Mouse (Mus musculus): ENCODE results near the gene Gapt.

Gapt gene

DNA sequence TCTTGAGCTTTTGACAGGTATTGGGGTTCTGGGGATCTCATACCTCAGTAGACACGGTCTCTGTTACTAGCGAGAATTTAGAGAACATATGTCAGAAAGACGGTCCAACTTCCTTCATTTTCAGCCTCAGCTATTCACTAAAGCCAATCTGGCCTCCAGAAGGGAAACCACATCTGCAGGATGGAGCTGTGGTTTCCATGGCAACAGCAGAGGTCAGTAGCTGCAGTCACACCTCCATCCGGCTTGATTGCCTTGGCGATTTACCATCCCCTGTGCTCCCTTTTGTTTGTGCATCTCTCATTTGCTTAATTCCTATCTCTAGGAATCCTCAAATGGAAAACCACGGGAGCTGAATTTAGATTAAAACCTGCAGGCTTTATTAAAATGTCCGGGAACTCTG lies 10.3 kb downstream of the Gapt start:
- DNase-seq (ENCODE audit: low spot score): peak; percentile 50

DNA sequence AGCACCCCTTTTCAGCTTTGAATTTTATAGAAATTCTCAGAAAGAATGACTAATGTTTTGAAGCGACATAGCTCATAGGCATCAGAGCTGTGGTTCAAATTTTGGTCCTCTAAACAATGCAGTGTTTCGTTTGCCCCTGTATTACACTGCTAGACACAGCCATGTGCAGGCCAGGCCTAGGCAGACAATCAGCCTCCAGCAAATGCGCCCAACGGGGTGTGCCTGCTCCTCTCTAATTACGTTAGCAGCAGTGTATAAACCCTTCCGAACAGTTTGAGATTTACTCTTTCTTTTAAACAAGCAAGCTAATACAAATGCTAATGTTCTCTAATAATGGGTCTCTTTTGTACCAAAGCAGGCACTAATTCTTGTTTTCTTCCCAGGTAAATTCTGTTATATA lies 14.4 kb downstream of the Gapt start:
- DNase-seq (ENCODE audit: low spot score): peak; percentile 34

DNA sequence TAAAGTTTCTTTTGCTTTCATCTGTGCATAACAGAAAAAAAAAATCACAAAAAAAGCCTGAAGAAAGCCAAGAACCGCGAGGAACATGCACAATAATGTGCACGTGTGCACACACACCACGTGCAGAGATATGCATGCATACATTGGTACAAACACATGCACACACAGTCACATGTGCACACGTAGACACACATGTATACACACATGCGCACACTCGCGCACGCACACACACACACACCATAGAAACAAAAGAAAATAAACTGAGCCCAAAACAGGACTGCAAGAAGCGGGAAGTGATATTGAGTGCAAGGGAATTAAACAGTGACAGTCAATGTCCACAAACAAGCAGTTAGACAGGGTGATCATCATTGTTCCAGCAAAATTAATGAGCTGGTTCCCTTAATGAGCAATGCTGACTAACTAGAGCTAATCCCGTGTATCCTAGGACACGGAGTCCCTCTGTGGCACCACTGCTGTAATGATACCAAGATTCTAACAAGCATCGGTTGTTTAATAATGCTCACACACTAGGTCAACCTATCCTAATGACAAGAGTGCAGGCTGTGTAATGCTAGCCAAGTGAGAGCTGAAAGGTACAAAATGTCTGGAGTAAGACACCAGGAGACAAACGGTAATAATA lies 23.9 kb downstream of the Gapt start:
- DNase-seq (ENCODE audit: low spot score): no peak

DNA sequence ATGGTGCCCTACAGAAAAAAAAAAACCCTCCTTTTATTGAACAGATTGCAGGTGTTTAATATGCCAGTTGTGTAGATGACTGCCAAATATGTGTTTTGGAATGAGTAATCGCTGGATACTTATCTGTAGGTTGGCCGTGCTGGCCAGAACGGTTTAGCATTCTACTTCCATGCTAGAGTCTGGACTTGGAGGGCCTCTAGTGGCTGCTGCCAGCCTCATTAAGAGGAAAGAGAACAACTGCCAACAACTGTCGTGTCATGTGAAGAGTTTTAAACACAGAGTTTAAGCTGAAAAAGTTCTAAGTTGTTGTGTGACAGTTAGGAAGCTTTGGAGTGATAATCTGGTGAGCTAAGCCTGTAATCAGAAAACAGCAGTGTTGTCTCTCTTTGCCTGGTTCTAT lies 38.3 kb downstream of the Gapt start:
- peak; percentile 54 for DNase-seq (ENCODE audit: low spot score)

GRCm38 (mm10) chr13:110307188-110307587 lies 49.8 kb downstream of the Gapt start:
- DNase-seq (ENCODE audit: low spot score): peak; percentile 60

Measured in MN1 (cell line).